Mouse (Mus musculus) left cerebral cortex, postnatal 4 days (tissue): Measurements from ENCODE around the gene Eva1c. TPM values are rescaled to one million over a fixed set of nuclear protein-coding genes. Genes with fewer than 3 reads are reported as not detected.
A peak's percentile ranks its signal among the peaks of the same experiment; 100 is the strongest.

Experiments used
- DNase-seq: peaks from one replicate; pipeline ENCODE4 v3.0.0-alpha.2; 2022
- intact Hi-C: fragments of 180-260 bp; cut with DNase I; formaldehyde crosslinking; loops from one replicate; pipeline ENCODE4 v1.15.1; 2025
- total RNA-seq, 2 experiments: library from RNA; stranded (reverse); gene quantifications; 2 replicates each; pipeline ENCODE4 v1.2.3; 2021

The Eva1c gene
- total RNA-seq, 2 experiments from 2014 or later: 0.96 to 1.4 TPM

- intact Hi-C loops: no loop called here
- DNase-seq: no peak
Measured at GRCm38 (mm10) chr16:90910855-90911533, 84.5 kb downstream of the Eva1c start.

GRCm38 (mm10) chr16:90911766-90912165, 85.2 kb downstream of the Eva1c start:
- no peak for DNase-seq
- intact Hi-C loops: no loop called here

GRCm38 (mm10) chr16:90916040-90916481, 89.5 kb downstream of the Eva1c start:
- intact Hi-C loops: no loop called here

GRCm38 (mm10) chr16:90917156-90917555, 90.6 kb downstream of the Eva1c start:
- intact Hi-C loops: no loop called here
- DNase-seq: no peak

More at GRCm38 (mm10) chr16:90916040-90916481, 89.5 kb downstream of the Eva1c start:
- DNase-seq: no peak

- DNase-seq: peak; percentile 81
- intact Hi-C loops: no loop called here
Measured at GRCm38 (mm10) chr16:90921471-90922159, 95.1 kb downstream of the Eva1c start.

GRCm38 (mm10) chr16:90924606-90925370, 98.3 kb downstream of the Eva1c start:
- DNase-seq: no peak
- intact Hi-C loops: no loop called here

GRCm38 (mm10) chr16:90925461-90925860, 98.9 kb downstream of the Eva1c start:
- intact Hi-C loops: no loop called here
- peak; percentile 78 for DNase-seq

GRCm38 (mm10) chr16:90927446-90927845, 100.9 kb downstream of the Eva1c start:
- no peak for DNase-seq
- intact Hi-C loops: no loop called here

GRCm38 (mm10) chr16:90933534-90934176, 107.1 kb downstream of the Eva1c start:
- DNase-seq: no peak
- intact Hi-C loops: loop anchor here (5.0 to 10.0 kb wide), 2 partner anchors 136 to 619 kb away; no protein-coding TSS in a partner anchor

GRCm38 (mm10) chr16:90934193-90934686, 107.7 kb downstream of the Eva1c start:
- peak; percentile 67 for DNase-seq
- intact Hi-C loops: loop anchor here (5.0 to 10.0 kb wide), 2 partner anchors 137 to 619 kb away; no protein-coding TSS in a partner anchor

GRCm38 (mm10) chr16:90934687-90935328, 108.3 kb downstream of the Eva1c start, which contains the start of gene Cfap298:
Cfap298 (minus strand) TSS chr16:90935114.
- intact Hi-C loops: loop anchor here (5.0 to 10.0 kb wide), 2 partner anchors 138 to 620 kb away; no protein-coding TSS in a partner anchor
- DNase-seq: peak; percentile 95

GRCm38 (mm10) chr16:90941246-90941645, 114.7 kb downstream of the Eva1c start:
- DNase-seq: no peak
- intact Hi-C loops: no loop called here

GRCm38 (mm10) chr16:90946977-90947376, 120.5 kb downstream of the Eva1c start:
- intact Hi-C loops: no loop called here
- DNase-seq: no peak

- no peak for DNase-seq
- intact Hi-C loops: no loop called here
Measured at GRCm38 (mm10) chr16:90950354-90950963, 123.9 kb downstream of the Eva1c start.

- no peak for DNase-seq
- intact Hi-C loops: no loop called here
Measured at GRCm38 (mm10) chr16:90953147-90953546, 126.6 kb downstream of the Eva1c start.

- DNase-seq: no peak
- intact Hi-C loops: no loop called here
Measured at GRCm38 (mm10) chr16:90953770-90954169, 127.3 kb downstream of the Eva1c start.
